Mouse (Mus musculus): ENCODE results near the gene Chchd5.

- TF ChIP-seq CTCF (IDR thresholded peaks at IDR 0.05; ENCODE audit: control insufficient read depth, insufficient read depth, insufficient read length) (no peak), USF1 (IDR thresholded peaks at IDR 0.05; ENCODE audit: low read depth) (no peak), MAX (IDR thresholded peaks at IDR 0.05) (no peak), MYOD1 (IDR thresholded peaks at IDR 0.05; ENCODE audit: control insufficient read depth, insufficient read length, low read depth) (no peak), CEBPB (IDR thresholded peaks at IDR 0.05; ENCODE audit: low read depth) (no peak)
Measured at GRCm38 (mm10) chr2:129133006-129133805, 3.7 kb downstream of the Chchd5 start.

Data from C2C12 (cell line).